Mouse (Mus musculus): ENCODE measurements around the gene Kctd21. TPM values are rescaled to one million over a fixed set of nuclear protein-coding genes. Genes with fewer than 3 reads are reported as not detected.

Gene Kctd21
- polyA plus RNA-seq, 1 experiment from 2014 or later: 5.5 TPM

- ATAC-seq (ENCODE audit: low read depth): no peak
- Histone ChIP-seq H3K4me2 (ENCODE audit: low read depth, low read length) (no peak overlapping the region), H3K4me1 (ENCODE audit: control insufficient read depth, insufficient read depth, low read length) (no peaks in the 10 kb centered on the region), H3K27me3 (replicated peaks; ENCODE audit: control insufficient read depth, insufficient read depth, low read length) (no peaks in the 10 kb centered on the region), H3K4me3 (ENCODE audit: low read depth, low read length) (no peak overlapping the region), H3K9ac (ENCODE audit: low read depth, low read length) (no peak overlapping the region), H3K36me3 (ENCODE audit: control insufficient read depth, insufficient read depth, low read length) (no peaks in the 10 kb centered on the region), H3K27ac (replicated peaks; ENCODE audit: low read depth, low read length) (no peak overlapping the region), H3K9me3 (ENCODE audit: control insufficient read depth, low read length) (no peaks in the 10 kb centered on the region)
- no peak for DNase-seq (ENCODE audit: low spot score)
- 80% methylated on average over 5 of the region's 5 CpGs for WGBS
Measured at GRCm38 (mm10) chr7:97356253-97356652, 24.1 kb downstream of the Kctd21 start.

- Histone ChIP-seq H3K36me3 (ENCODE audit: control insufficient read depth, insufficient read depth, low read length) (no peaks in the 10 kb centered on the region), H3K9me3 (ENCODE audit: control insufficient read depth, low read length) (no peaks in the 10 kb centered on the region), H3K4me1 (ENCODE audit: control insufficient read depth, insufficient read depth, low read length) (no peaks in the 10 kb centered on the region), H3K4me3 (ENCODE audit: low read depth, low read length) (no peak overlapping the region), H3K27ac (replicated peaks; ENCODE audit: low read depth, low read length) (no peak overlapping the region), H3K4me2 (ENCODE audit: low read depth, low read length) (no peak overlapping the region), H3K9ac (ENCODE audit: low read depth, low read length) (no peak overlapping the region), H3K27me3 (replicated peaks; ENCODE audit: control insufficient read depth, insufficient read depth, low read length) (no peaks in the 10 kb centered on the region)
- ATAC-seq (ENCODE audit: low read depth) (no peak), DNase-seq (ENCODE audit: low spot score) (no peak)
- WGBS: 84% methylated on average over 5 of the region's 5 CpGs
Measured at GRCm38 (mm10) chr7:97356875-97357276, 24.7 kb downstream of the Kctd21 start.

DNA sequence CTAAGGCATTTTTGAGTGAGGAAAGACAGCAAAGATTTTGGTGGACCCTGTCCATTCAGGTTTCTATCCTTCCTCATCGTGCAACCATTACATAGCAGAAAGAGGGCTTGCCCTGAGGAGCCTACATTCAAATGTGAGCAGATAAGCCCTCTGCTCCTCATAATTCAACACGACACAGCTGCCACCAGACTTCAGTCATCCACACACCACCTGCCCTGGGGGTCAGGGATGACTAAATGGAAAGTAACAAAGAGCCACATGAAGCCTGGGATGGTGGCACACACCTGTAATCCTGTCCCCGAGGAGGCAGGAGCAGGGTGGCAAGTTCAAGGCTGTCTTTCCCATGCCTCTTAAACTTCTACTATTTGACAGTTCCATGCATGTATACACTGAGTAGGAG lies 25.7 kb downstream of the Kctd21 start:
- H3K4me3 ChIP-seq (ENCODE audit: low read depth, low read length): no peak overlapping the region
- no peaks in the 10 kb centered on the region for H3K36me3 ChIP-seq (ENCODE audit: control insufficient read depth, insufficient read depth, low read length)
- no peaks in the 10 kb centered on the region for H3K9me3 ChIP-seq (ENCODE audit: control insufficient read depth, low read length)
- no peaks in the 10 kb centered on the region for H3K4me1 ChIP-seq (ENCODE audit: control insufficient read depth, insufficient read depth, low read length)
- WGBS: 72% methylated on average over 3 of the region's 3 CpGs
- H3K4me2 ChIP-seq (ENCODE audit: low read depth, low read length): no peak overlapping the region
- H3K27ac ChIP-seq (replicated peaks; ENCODE audit: low read depth, low read length): no peak overlapping the region
- H3K9ac ChIP-seq (ENCODE audit: low read depth, low read length): no peak overlapping the region
- H3K27me3 ChIP-seq (replicated peaks; ENCODE audit: control insufficient read depth, insufficient read depth, low read length): no peaks in the 10 kb centered on the region
- no peak for ATAC-seq (ENCODE audit: low read depth)
- no peak for DNase-seq (ENCODE audit: low spot score)

- Histone ChIP-seq H3K4me1 (ENCODE audit: control insufficient read depth, insufficient read depth, low read length) (no peaks in the 10 kb centered on the region), H3K27me3 (replicated peaks; ENCODE audit: control insufficient read depth, insufficient read depth, low read length) (no peaks in the 10 kb centered on the region), H3K36me3 (ENCODE audit: control insufficient read depth, insufficient read depth, low read length) (no peaks in the 10 kb centered on the region), H3K9me3 (ENCODE audit: control insufficient read depth, low read length) (no peaks in the 10 kb centered on the region), H3K9ac (ENCODE audit: low read depth, low read length) (no peak overlapping the region), H3K4me2 (ENCODE audit: low read depth, low read length) (no peak overlapping the region), H3K27ac (replicated peaks; ENCODE audit: low read depth, low read length) (no peak overlapping the region), H3K4me3 (ENCODE audit: low read depth, low read length) (no peak overlapping the region)
- WGBS: 82% methylated on average over 4 of the region's 4 CpGs
- no peak for DNase-seq (ENCODE audit: low spot score)
- no peak for ATAC-seq (ENCODE audit: low read depth)
Measured at GRCm38 (mm10) chr7:97358347-97358746, 26.2 kb downstream of the Kctd21 start.

DNA sequence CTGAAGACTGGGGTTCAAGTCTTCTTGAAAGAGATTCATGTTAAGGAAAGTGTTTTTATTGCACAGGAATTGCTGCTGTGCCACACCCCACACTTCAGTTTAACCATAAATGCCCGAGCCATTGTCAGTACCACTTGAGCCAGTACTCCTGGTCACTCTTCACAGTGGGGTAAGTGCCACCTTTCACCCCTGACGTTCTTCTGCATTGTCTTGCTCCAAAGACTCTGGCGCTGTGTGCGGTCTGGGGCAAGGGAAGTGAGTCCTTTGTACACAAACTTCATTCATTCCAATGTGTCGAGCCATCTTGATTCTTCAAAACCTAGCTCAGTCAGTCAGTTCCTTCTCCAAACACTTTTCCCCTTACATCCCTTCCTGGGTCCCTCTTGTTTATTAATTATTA lies 28.0 kb downstream of the Kctd21 start:
- no peak overlapping the region for H3K9ac ChIP-seq (ENCODE audit: low read depth, low read length)
- H3K4me3 ChIP-seq (ENCODE audit: low read depth, low read length): no peak overlapping the region
- H3K9me3 ChIP-seq (ENCODE audit: control insufficient read depth, low read length): no peaks in the 10 kb centered on the region
- H3K4me1 ChIP-seq (ENCODE audit: control insufficient read depth, insufficient read depth, low read length): no peaks in the 10 kb centered on the region
- WGBS: 80% methylated on average over 5 of the region's 5 CpGs
- no peaks in the 10 kb centered on the region for H3K36me3 ChIP-seq (ENCODE audit: control insufficient read depth, insufficient read depth, low read length)
- no peak overlapping the region for H3K4me2 ChIP-seq (ENCODE audit: low read depth, low read length)
- H3K27ac ChIP-seq (replicated peaks; ENCODE audit: low read depth, low read length): no peak overlapping the region
- H3K27me3 ChIP-seq (replicated peaks; ENCODE audit: control insufficient read depth, insufficient read depth, low read length): no peaks in the 10 kb centered on the region
- DNase-seq (ENCODE audit: low spot score) (no peak), ATAC-seq (ENCODE audit: low read depth) (no peak)

DNA sequence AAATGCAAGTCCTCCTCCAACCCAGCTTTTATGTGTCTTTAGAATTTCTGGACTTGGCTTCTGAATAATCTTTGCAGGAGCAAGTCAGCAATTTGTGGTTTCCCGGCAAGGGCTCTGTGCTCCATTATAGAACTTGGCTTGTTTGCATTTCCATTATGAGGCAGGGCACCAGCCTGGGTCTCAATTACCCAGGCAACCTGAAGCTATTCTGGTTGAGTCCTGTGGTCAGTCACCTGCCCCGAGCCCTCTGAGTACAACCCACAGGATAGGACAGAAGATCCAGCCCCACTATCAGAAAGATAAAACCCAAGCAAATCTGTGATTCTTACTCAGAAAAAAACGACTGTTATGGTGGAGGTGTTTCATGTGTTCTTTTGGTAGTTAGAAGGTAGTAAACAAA lies 28.8 kb downstream of the Kctd21 start:
- H3K4me2 ChIP-seq (ENCODE audit: low read depth, low read length): no peak overlapping the region
- ATAC-seq (ENCODE audit: low read depth) (no peak; the same call in 1 of the 2 replicates), DNase-seq (ENCODE audit: low spot score) (peak; percentile 29)
- no peaks in the 10 kb centered on the region for H3K9me3 ChIP-seq (ENCODE audit: control insufficient read depth, low read length)
- 61% methylated on average over 3 of the region's 3 CpGs for whole genome bisulfite sequencing
- H3K4me3 ChIP-seq (ENCODE audit: low read depth, low read length): no peak overlapping the region
- no peaks in the 10 kb centered on the region for H3K36me3 ChIP-seq (ENCODE audit: control insufficient read depth, insufficient read depth, low read length)
- no peak overlapping the region for H3K27ac ChIP-seq (replicated peaks; ENCODE audit: low read depth, low read length)
- no peaks in the 10 kb centered on the region for H3K4me1 ChIP-seq (ENCODE audit: control insufficient read depth, insufficient read depth, low read length)
- H3K9ac ChIP-seq (ENCODE audit: low read depth, low read length): no peak overlapping the region
- no peaks in the 10 kb centered on the region for H3K27me3 ChIP-seq (replicated peaks; ENCODE audit: control insufficient read depth, insufficient read depth, low read length)

- no peaks in the 10 kb centered on the region for H3K36me3 ChIP-seq (ENCODE audit: control insufficient read depth, insufficient read depth, low read length)
- no peak overlapping the region for H3K27ac ChIP-seq (replicated peaks; ENCODE audit: low read depth, low read length)
- H3K4me3 ChIP-seq (ENCODE audit: low read depth, low read length): no peak overlapping the region
- DNase-seq (ENCODE audit: low spot score) (peak; percentile 47), ATAC-seq (ENCODE audit: low read depth) (no peak)
- no peaks in the 10 kb centered on the region for H3K4me1 ChIP-seq (ENCODE audit: control insufficient read depth, insufficient read depth, low read length)
- H3K27me3 ChIP-seq (replicated peaks; ENCODE audit: control insufficient read depth, insufficient read depth, low read length): no peaks in the 10 kb centered on the region
- H3K9ac ChIP-seq (ENCODE audit: low read depth, low read length): no peak overlapping the region
- H3K4me2 ChIP-seq (ENCODE audit: low read depth, low read length): no peak overlapping the region
- no peaks in the 10 kb centered on the region for H3K9me3 ChIP-seq (ENCODE audit: control insufficient read depth, low read length)
- WGBS: 30% methylated on average over 4 of the region's 4 CpGs
Measured at GRCm38 (mm10) chr7:97361467-97361866, 29.3 kb downstream of the Kctd21 start.

DNA sequence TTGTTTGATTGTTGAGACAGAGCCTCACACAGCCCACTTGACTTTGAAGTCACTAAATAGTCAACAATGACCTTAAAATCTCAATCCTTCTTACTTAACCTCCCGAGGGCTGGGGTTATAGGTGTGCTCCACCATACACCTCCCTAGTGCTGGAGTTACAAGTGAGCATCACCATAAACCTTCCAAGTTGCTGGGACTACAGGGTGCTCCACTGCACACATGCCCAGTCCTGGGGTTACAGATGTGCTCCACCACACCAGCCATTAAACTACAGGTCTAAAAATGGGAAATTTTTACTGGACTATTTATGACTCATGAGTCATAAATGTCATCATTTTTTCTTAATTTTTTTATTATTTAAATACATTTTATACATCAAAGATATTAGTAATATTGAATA lies 33.8 kb downstream of the Kctd21 start:
- no peak for DNase-seq (ENCODE audit: low spot score)
- H3K4me3 ChIP-seq (ENCODE audit: low read depth, low read length): no peak overlapping the region
- no peak for ATAC-seq (ENCODE audit: low read depth)
- no peak overlapping the region for H3K27ac ChIP-seq (replicated peaks; ENCODE audit: low read depth, low read length)
- no peaks in the 10 kb centered on the region for H3K9me3 ChIP-seq (ENCODE audit: control insufficient read depth, low read length)
- H3K4me2 ChIP-seq (ENCODE audit: low read depth, low read length): no peak overlapping the region
- 65% methylated on average over 1 of the region's 1 CpGs for WGBS
- H3K9ac ChIP-seq (ENCODE audit: low read depth, low read length): no peak overlapping the region
- H3K4me1 ChIP-seq (ENCODE audit: control insufficient read depth, insufficient read depth, low read length): peaks cover 3% of the 10 kb centered on the region
- H3K27me3 ChIP-seq (replicated peaks; ENCODE audit: control insufficient read depth, insufficient read depth, low read length): no peaks in the 10 kb centered on the region
- no peaks in the 10 kb centered on the region for H3K36me3 ChIP-seq (ENCODE audit: control insufficient read depth, insufficient read depth, low read length)

DNA sequence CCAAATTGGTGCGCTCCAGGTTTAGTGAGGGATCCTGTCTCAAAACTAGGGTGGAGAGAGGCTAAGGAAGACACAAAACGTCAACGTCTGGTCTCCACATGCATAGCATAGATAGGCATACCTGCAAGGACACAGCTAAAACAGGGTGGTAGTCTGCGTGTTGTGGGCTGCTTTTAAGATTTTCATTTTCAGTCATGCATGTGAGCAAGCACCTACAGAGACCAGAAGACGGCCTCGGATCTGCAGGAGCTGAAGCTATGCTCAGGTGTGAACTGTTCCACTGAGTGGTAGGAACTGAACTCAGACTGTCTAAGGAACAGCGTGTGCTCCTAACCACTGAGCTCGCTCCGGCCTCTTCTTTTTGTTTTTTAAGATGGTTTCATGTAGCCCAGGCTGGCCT lies 43.0 kb downstream of the Kctd21 start:
- H3K4me1 ChIP-seq (ENCODE audit: control insufficient read depth, insufficient read depth, low read length): peaks cover 10% of the 10 kb centered on the region
- H3K36me3 ChIP-seq (ENCODE audit: control insufficient read depth, insufficient read depth, low read length): peaks cover 56% of the 10 kb centered on the region
- no peak overlapping the region for H3K4me2 ChIP-seq (ENCODE audit: low read depth, low read length)
- no peak for ATAC-seq (ENCODE audit: low read depth)
- no peak overlapping the region for H3K27ac ChIP-seq (replicated peaks; ENCODE audit: low read depth, low read length)
- no peaks in the 10 kb centered on the region for H3K27me3 ChIP-seq (replicated peaks; ENCODE audit: control insufficient read depth, insufficient read depth, low read length)
- no peak overlapping the region for H3K4me3 ChIP-seq (ENCODE audit: low read depth, low read length)
- no peak for DNase-seq (ENCODE audit: low spot score)
- no peaks in the 10 kb centered on the region for H3K9me3 ChIP-seq (ENCODE audit: control insufficient read depth, low read length)
- 93% methylated on average over 9 of the region's 9 CpGs for WGBS
- H3K9ac ChIP-seq (ENCODE audit: low read depth, low read length): no peak overlapping the region

Data from embryonic facial prominence, embryonic 14.5 days (tissue).